Mouse (Mus musculus): ENCODE measurements around the gene Eva1c.

- no peak for TF ChIP-seq GATA1 (IDR thresholded peaks at IDR 0.05; ENCODE audit: borderline replicate concordance, low read length)
- TF ChIP-seq FLI1 (IDR thresholded peaks at IDR 0.05; ENCODE audit: low read length), result peak; percentile 32; the same call in 1 of the 2 replicates
Measured at GRCm38 (mm10) chr16:90809975-90810715, 16.4 kb upstream of the Eva1c start, which contains the start of gene Urb1.

Measured in megakaryocyte, embryonic 14.5 days (primary cell).